Mouse (Mus musculus): ENCODE measurements around the gene Xndc1.
"Not testable (repeated sequence)": the region's sequence is repeated elsewhere in the genome, so short reads cannot be mapped to it uniquely, and the experiment has no call there.

The Xndc1 gene

GRCm38 (mm10) chr7:102065046-102065891 is at the start of gene Xndc1, which contains the start of the genes Rnf121 and Xntrpc:
TSS of gene Xndc1 (plus strand) at chr7:102065511.
TSS of gene Rnf121 (minus strand) at chr7:102065469.
TSS of gene Xntrpc (plus strand) at chr7:102065713.
- peak; percentile 95 for DNase-seq (ENCODE audit: low spot score)

GRCm38 (mm10) chr7:102016936-102017335 is 48.4 kb upstream of the Xndc1 start:
- no peak for DNase-seq (ENCODE audit: low spot score)

GRCm38 (mm10) chr7:102017452-102017851 is 47.9 kb upstream of the Xndc1 start:
- DNase-seq (ENCODE audit: low spot score) = no peak

GRCm38 (mm10) chr7:102018034-102018433 is 47.3 kb upstream of the Xndc1 start:
- DNase-seq (ENCODE audit: low spot score) = no peak

GRCm38 (mm10) chr7:102018590-102018989 is 46.7 kb upstream of the Xndc1 start, which contains the start of gene Il18bp:
TSS of gene Il18bp (minus strand) at chr7:102018690.
- DNase-seq (ENCODE audit: low spot score) = no peak

- DNase-seq (ENCODE audit: low spot score) = no peak
These were observed 45.9 kb upstream of the Xndc1 start for GRCm38 (mm10) chr7:102019362-102019761.

- not testable (repeated sequence) for DNase-seq (ENCODE audit: low spot score)
These were observed 44.4 kb upstream of the Xndc1 start for GRCm38 (mm10) chr7:102020934-102021333.

- no peak for DNase-seq (ENCODE audit: low spot score)
These were observed 41.5 kb upstream of the Xndc1 start for GRCm38 (mm10) chr7:102023821-102024220.

- no peak for DNase-seq (ENCODE audit: low spot score)
These were observed 39.9 kb upstream of the Xndc1 start for GRCm38 (mm10) chr7:102025187-102026119.

GRCm38 (mm10) chr7:102034904-102035303 is 30.4 kb upstream of the Xndc1 start:
- DNase-seq (ENCODE audit: low spot score) = no peak

- DNase-seq (ENCODE audit: low spot score) = no peak
These were observed 29.8 kb upstream of the Xndc1 start for GRCm38 (mm10) chr7:102035534-102035933.

GRCm38 (mm10) chr7:102037318-102037717 is 28.0 kb upstream of the Xndc1 start:
- DNase-seq (ENCODE audit: low spot score) = no peak

GRCm38 (mm10) chr7:102042314-102042713 is 23.0 kb upstream of the Xndc1 start:
- no peak for DNase-seq (ENCODE audit: low spot score)

- DNase-seq (ENCODE audit: low spot score) = not testable (repeated sequence)
These were observed 16.8 kb upstream of the Xndc1 start for GRCm38 (mm10) chr7:102048524-102048923.

GRCm38 (mm10) chr7:102061353-102061752 is 4.0 kb upstream of the Xndc1 start:
- no peak for DNase-seq (ENCODE audit: low spot score)

- no peak for DNase-seq (ENCODE audit: low spot score)
These were observed 3.1 kb upstream of the Xndc1 start for GRCm38 (mm10) chr7:102062203-102062602.

GRCm38 (mm10) chr7:102063891-102064290 is 1.4 kb upstream of the Xndc1 start:
- no peak for DNase-seq (ENCODE audit: low spot score)

- DNase-seq (ENCODE audit: low spot score) = no peak
These were observed 661 bp upstream of the Xndc1 start for GRCm38 (mm10) chr7:102064655-102065045.

GRCm38 (mm10) chr7:102066363-102066762 is 1.1 kb downstream of the Xndc1 start:
- DNase-seq (ENCODE audit: low spot score) = no peak

- no peak for DNase-seq (ENCODE audit: low spot score)
These were observed 11.5 kb downstream of the Xndc1 start for GRCm38 (mm10) chr7:102076714-102077296.

- no peak for DNase-seq (ENCODE audit: low spot score)
These were observed 13.2 kb downstream of the Xndc1 start for GRCm38 (mm10) chr7:102078517-102078916.

GRCm38 (mm10) chr7:102080311-102080710 is 15.0 kb downstream of the Xndc1 start:
- DNase-seq (ENCODE audit: low spot score) = no peak

Data from yolk sac, embryonic 10.5 days (tissue).